Mouse (Mus musculus) spleen, adult 2 months (tissue): ENCODE measurements around the gene Eif2b1.

Source experiments
- CTCF ChIP-seq: fragments of 200-500 bp; IDR thresholded peaks from 2 replicates; pipeline ENCODE4 v1.5.1; 2011; ENCODE audit warnings: mild to moderate bottlenecking, inconsistent platforms; ENCODE audit not compliant: insufficient read depth, insufficient read length, insufficient replicate concordance; ENCODE audit errors: extremely low read depth
- POLR2A ChIP-seq: fragments of 200-500 bp; IDR thresholded peaks from 2 replicates; pipeline ENCODE4 v1.6.1; 2011; ENCODE audit warnings: low read depth, low read length, inconsistent platforms

- TF ChIP-seq CTCF (no peak), POLR2A (no peak)
These were observed 47.4 kb downstream of the Eif2b1 start for GRCm38 (mm10) chr5:124531583-124531930.
